Mouse (Mus musculus) hindbrain, postnatal 0 days (tissue): ENCODE measurements around the gene Hoxa3. TPM values are rescaled to one million over a fixed set of nuclear protein-coding genes. Genes with fewer than 3 reads are reported as not detected.

Source experiments
- ATAC-seq: fragments of 200-750 bp; cut with Nextera tagmentation; 2 replicates; pipeline ENCODE4 v1.8.0; 2017; ENCODE audit warnings: mild to moderate bottlenecking, moderate TSS enrichment, moderate library complexity
- DNase-seq: peaks from one replicate; pipeline ENCODE4 v3.0.0-alpha.2; 2015; ENCODE audit warnings: low spot score
- H3K27ac ChIP-seq: fragments of 300-500 bp; sonication (generic); 2 replicates; pipeline ENCODE4 v1.5.1; 2014; ENCODE audit warnings: mild to moderate bottlenecking
- H3K27me3 ChIP-seq: fragments of 300-500 bp; sonication (generic); 2 replicates; pipeline ENCODE4 v1.6.1; 2014; ENCODE audit warnings: low read length, mixed read lengths; ENCODE audit not compliant: insufficient read depth
- H3K36me3 ChIP-seq: fragments of 300-500 bp; sonication (generic); 2 replicates; pipeline ENCODE4 v1.6.1; 2014; ENCODE audit warnings: low read length, mixed read lengths; ENCODE audit not compliant: insufficient read depth
- H3K4me1 ChIP-seq: fragments of 300-500 bp; sonication (generic); 2 replicates; pipeline ENCODE4 v1.6.1; 2014; ENCODE audit warnings: antibody characterized with exemption, low read length, mixed read lengths; ENCODE audit not compliant: insufficient read depth
- H3K4me2 ChIP-seq: fragments of 300-500 bp; sonication (generic); 2 replicates; pipeline ENCODE4 v1.6.1; 2014; ENCODE audit warnings: low read depth, mild to moderate bottlenecking, low read length, moderate library complexity, mixed read lengths
- H3K4me3 ChIP-seq: fragments of 300-500 bp; sonication (generic); 2 replicates; pipeline ENCODE4 v1.5.1; 2014; ENCODE audit warnings: low read length
- H3K9ac ChIP-seq: fragments of 300-500 bp; sonication (generic); replicated peaks from 2 replicates; pipeline ENCODE4 v1.6.1; 2014; ENCODE audit warnings: mild to moderate bottlenecking, low read length, moderate library complexity, mixed read lengths
- H3K9me3 ChIP-seq: fragments of 300-500 bp; sonication (generic); 2 replicates; pipeline ENCODE4 v1.6.1; 2016; ENCODE audit warnings: low read length, mixed read lengths
- CTCF ChIP-seq: IDR thresholded peaks from 2 replicates; pipeline ENCODE4 v1.5.1; 2016; ENCODE audit warnings: antibody characterized with exemption, control low read depth, low read depth
- WGBS: fragments of 180-500 bp; shearing (Covaris S2); extraction: QIAGEN DNeasy Blood & Tissue Kit; methylation state at CpG from one replicate; pipeline ENCODE4 v1.1.7; 2014; 5-methylcytosine and 5-hydroxymethylcytosine counted together
- polyA plus RNA-seq: library from polyadenylated mRNA; unstranded; fragments of >200 nt; fragmentation: Nextera tagmentation; extraction: Ambion mirVana; gene quantifications from 2 replicates; pipeline ENCODE4 v1.2.1, GENCODE M21; 2015
- total RNA-seq: library from RNA; depleted of rRNA; stranded (reverse); fragments of >200 nt; gene quantifications from 2 replicates; pipeline ENCODE4 v1.2.3, GENCODE M21; 2014

The Hoxa3 gene
- total and polyA plus RNA-seq, 2 experiments from 2014 or later: 7.9 to 9.8 TPM

DNA sequence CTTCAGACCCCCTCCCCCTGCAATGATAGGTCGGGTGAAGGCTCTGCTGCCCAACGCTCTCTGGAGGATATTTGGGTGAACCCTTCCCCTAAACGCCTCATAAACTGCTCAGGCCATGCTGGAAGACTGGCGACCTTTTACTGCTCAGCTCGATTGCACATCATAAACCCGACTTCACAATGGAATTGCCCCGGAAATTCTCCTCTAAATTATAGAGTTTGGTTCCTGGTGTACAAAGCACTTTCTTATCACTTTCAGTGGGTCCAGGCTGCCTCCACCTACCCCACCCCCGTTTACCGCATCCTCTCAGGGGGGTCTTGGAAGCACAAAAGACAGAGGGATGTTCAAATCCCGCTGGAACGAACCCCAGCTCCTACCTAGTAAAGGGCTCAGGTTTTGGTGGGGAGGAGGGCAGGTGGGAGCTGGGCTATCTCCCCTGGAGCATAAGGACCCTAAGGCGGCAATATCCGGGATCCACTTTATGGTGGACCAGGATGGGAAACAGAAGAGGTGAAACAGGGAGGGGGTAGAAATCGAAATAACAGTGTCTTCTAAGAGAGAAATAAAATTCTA is 5.6 kb upstream of the Hoxa3 start:
- no peak for DNase-seq
- H3K9ac ChIP-seq: no peak overlapping the region
- no peak for ATAC-seq
- H3K4me2 ChIP-seq: no peak overlapping the region
- TF ChIP-seq CTCF: no peak
- no peaks in the 10 kb centered on the region for H3K4me1 ChIP-seq
- 8% methylated on average over 14 of the region's 14 CpGs for WGBS
- no peaks in the 10 kb centered on the region for H3K9me3 ChIP-seq
- no peaks in the 10 kb centered on the region for H3K36me3 ChIP-seq
- peaks cover 96% of the 10 kb centered on the region for H3K27me3 ChIP-seq
- H3K27ac ChIP-seq: no peak overlapping the region
- H3K4me3 ChIP-seq: no peak overlapping the region

DNA sequence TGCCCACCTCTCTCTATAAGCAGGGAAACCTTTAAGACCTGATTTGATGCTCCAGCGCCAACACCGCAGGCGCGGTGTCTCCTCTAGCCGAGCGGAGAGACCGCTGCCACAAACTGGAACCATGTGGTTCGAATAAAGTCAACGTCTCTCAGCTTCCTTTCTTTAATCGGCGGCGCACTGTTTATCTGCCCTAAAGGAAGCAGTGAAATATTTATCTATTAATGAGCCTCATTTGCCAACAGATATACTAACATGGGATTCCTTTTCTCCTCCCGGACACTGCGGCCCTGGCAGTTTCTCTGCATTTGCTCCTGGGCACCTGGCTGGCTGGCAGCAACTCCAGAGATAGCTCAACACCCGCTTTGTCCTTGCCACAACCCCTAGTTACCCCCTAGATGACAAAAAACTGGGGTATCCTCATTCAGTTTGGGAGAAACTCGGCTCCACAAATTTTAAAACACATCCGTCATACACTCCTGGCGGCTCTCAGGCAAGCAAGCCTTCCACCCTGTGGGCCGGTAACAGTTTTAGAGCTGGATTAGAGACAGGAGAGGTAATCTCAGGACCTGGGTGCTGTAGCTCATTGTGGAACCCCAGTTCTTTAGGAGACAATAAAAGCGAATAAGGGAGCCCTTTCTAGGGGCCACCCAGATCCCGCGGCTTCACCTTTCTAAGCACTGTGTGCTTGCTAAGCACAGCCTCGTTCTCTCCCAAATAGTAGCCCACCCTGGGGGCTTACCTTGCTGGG is 4.9 kb upstream of the Hoxa3 start:
- Histone ChIP-seq H3K36me3 (no peaks in the 10 kb centered on the region), H3K4me1 (no peaks in the 10 kb centered on the region), H3K9ac (no peak overlapping the region), H3K27me3 (peaks cover 97% of the 10 kb centered on the region), H3K9me3 (no peaks in the 10 kb centered on the region), H3K27ac (no peak overlapping the region), H3K4me3 (no peak overlapping the region), H3K4me2 (no peak overlapping the region)
- ATAC-seq (no peak), DNase-seq (no peak)
- no peak for TF ChIP-seq CTCF
- WGBS: 6% methylated on average over 23 of the region's 23 CpGs

DNA sequence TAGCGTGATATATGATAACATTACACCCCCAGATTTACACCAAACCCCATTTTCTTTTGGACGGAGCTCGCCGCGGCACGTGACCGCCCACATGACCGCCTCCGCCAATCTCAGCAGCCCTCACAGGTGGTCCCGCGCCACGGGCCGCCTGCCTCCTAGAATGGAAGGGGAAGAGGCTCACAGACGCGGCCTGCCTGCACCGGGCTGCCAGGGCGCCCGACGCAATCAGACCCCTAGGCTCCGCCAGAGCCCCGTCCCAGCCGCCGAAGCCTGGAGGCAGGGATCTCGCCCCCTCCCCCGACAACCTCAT is 4.3 kb upstream of the Hoxa3 start:
- H3K4me3 ChIP-seq: peak overlapping the region; percentile 23
- peaks cover 96% of the 10 kb centered on the region for H3K27me3 ChIP-seq
- no peaks in the 10 kb centered on the region for H3K9me3 ChIP-seq
- DNase-seq (no peak), ATAC-seq (no peak)
- TF ChIP-seq CTCF: no peak
- WGBS: under 1% methylated on average over 25 of the region's 25 CpGs
- no peak overlapping the region for H3K27ac ChIP-seq
- H3K4me1 ChIP-seq: no peaks in the 10 kb centered on the region
- H3K4me2 ChIP-seq: peak overlapping the region; percentile 31; the same call in 1 of the 2 replicates
- H3K36me3 ChIP-seq: no peaks in the 10 kb centered on the region
- no peak overlapping the region for H3K9ac ChIP-seq

DNA sequence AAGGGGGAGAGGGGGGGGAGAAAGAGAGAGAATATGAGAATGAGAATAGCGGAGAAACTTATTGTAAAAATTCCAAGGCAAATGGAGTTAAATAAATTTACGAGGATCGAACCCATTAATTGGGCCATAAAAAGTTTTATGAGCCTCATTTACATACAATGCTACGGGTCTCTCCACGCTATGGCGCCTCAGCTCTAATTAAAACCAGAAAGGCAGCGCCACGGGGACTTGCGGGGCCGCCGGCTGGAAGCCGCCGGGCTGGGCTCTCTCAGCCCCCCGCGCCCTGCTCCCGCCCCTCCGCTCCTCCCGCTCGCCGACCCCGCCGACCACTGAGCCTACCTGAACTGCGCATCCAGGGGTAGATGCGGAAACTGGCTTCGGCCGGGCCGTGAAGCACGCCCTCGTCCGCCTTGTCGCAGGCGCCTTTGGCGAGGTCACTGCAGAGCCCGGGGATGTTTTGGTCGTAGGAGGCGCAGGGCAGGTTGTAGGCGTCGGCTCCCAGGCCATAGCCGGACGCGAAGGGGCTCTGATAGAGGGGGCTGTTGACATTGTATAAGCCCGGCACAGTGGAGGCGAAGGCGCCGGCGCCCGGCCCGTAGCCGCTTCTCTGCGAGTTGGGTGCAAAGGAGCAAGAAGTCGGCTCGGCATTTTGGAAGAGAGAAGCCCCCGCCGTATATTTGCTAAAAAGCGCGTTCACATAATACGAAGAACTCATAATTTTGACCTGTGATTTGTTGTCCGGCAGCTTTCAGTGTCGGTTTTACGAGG is 3.7 kb upstream of the Hoxa3 start:
- DNase-seq: no peak
- Histone ChIP-seq H3K27ac (no peak overlapping the region), H3K9ac (no peak overlapping the region), H3K4me3 (peak overlapping the region; percentile 23), H3K4me2 (peak overlapping the region; percentile 31; the same call in 1 of the 2 replicates), H3K27me3 (peaks cover 96% of the 10 kb centered on the region), H3K4me1 (no peaks in the 10 kb centered on the region), H3K9me3 (no peaks in the 10 kb centered on the region), H3K36me3 (no peaks in the 10 kb centered on the region)
- TF ChIP-seq CTCF: no peak
- no peak for ATAC-seq
- WGBS: 2% methylated on average over 60 of the region's 60 CpGs

DNA sequence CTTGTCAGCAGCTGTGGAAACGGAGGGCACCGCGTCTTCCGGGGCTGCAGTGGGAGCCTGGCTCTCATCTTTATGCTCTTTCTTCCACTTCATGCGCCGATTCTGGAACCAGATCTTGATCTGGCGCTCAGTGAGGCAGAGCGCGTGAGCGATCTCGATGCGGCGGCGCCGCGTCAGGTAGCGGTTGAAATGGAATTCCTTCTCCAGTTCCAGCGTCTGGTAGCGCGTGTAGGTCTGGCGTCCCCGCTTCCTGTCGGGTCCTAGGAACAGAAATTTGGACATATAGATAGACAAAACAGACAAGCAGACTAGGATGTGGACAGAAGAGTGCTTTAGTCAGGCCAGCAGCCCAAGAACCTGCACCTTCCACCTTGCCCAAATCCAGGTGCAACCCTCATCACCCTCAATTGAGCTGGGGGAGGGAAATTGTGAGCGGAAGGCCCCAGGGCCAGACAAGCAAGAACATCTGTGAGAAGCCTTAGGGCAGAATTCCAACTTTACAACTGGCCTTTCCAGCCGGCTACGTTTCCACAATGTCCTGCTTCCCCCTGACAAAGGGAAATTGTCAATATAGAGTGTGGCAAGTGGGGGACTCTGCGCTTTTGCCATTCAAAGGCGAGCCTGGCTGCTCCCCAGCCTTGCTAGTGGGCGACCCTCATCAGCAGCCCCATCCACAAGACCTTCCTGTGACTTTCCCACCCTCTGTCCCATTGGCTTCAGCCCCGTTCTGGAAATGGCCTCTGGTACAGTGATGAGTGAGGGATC is 2.8 kb upstream of the Hoxa3 start:
- Histone ChIP-seq H3K27ac (no peak overlapping the region), H3K27me3 (peaks cover 96% of the 10 kb centered on the region), H3K9ac (no peak overlapping the region), H3K4me1 (no peaks in the 10 kb centered on the region), H3K4me2 (no peak overlapping the region), H3K36me3 (no peaks in the 10 kb centered on the region), H3K4me3 (no peak overlapping the region), H3K9me3 (no peaks in the 10 kb centered on the region)
- TF ChIP-seq CTCF: no peak
- 4% methylated on average over 30 of the region's 30 CpGs for whole genome bisulfite sequencing
- DNase-seq: no peak
- no peak for ATAC-seq

DNA sequence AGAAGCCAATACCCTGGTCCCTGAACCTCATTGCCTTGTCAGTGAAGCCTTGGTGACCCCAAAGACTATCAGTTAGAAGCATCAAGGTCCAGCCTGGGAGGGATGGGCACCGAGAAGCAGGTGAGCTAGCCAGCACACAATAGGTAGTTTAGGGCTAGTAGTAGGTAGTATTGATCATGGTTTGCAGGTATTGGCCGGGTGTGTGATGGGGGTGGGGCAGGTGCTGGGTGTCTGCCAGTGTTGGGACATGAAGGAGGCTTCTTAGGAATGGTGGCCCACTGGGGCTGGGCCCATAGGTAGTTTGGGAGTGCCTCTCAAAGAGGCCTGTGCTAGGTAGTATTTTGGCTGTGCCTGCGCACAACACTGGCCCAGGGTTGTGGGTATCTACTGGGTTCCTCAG is 1.9 kb upstream of the Hoxa3 start:
- no peak for ATAC-seq
- Histone ChIP-seq H3K9ac (no peak overlapping the region), H3K27ac (no peak overlapping the region), H3K9me3 (no peaks in the 10 kb centered on the region), H3K4me1 (no peaks in the 10 kb centered on the region), H3K4me2 (no peak overlapping the region), H3K36me3 (no peaks in the 10 kb centered on the region), H3K27me3 (peaks cover 98% of the 10 kb centered on the region), H3K4me3 (no peak overlapping the region)
- TF ChIP-seq CTCF: no peak
- no peak for DNase-seq
- 16% methylated on average over 3 of the region's 3 CpGs for WGBS
